Mouse (Mus musculus) liver, adult (tissue): ENCODE results near the gene Wdr20.

Experiments used
- GATA4 ChIP-seq: IDR thresholded peaks from 2 replicates; pipeline ENCODE4 v1.6.1; 2014; ENCODE audit warnings: mild to moderate bottlenecking, low read length; ENCODE audit not compliant: insufficient replicate concordance

Gene Wdr20

DNA sequence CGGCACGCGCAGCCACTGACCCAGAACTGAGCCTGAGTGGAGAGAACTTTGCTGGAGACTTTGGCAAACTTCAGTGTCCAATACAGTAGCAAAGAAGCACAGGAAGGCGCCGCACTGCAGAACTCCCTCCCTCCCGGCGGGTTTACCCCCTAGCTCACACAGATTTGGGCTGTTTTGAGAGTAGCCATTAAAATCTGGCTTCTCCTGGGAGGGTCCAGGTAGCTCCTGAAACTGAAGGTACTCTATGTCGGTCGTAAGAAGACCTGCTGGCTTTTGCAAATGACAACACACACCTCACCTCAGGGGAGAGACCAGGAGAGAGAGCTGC, 113.1 kb downstream of the Wdr20 start:
- TF ChIP-seq GATA4 = no peak

DNA sequence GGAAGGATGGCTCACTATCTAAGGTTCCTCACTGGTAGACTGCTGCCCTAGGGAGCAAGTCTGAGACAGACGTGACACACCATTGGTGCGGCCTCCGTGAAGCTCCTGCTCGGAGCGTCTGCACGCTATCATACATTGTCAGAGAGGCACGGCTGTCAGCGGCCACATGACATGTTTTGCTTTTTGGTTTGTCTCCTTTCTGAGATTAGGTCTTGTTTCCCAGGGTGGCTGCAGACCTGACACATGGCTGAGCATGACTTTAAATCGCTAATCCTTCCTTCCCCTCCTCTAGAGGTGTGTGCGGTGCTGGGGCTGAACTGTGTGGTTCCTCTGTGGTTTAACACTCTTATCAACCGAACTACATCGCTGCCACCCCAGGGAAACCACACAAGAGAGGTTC, 113.7 kb downstream of the Wdr20 start:
- no peak for TF ChIP-seq GATA4

- TF ChIP-seq GATA4 = no peak; the same call in 1 of the 2 replicates
Observed at GRCm38 (mm10) chr12:110851923-110852322, 114.2 kb downstream of the Wdr20 start.
